Mouse (Mus musculus) cerebral cortex, adult 2 months (tissue): ENCODE data around the gene Gm340.

Experiments
- WGBS: fragments of 180-500 bp; shearing (Covaris S2); methylation state at CpG from one replicate; pipeline ENCODE4 v1.1.7; 2018; 5-methylcytosine and 5-hydroxymethylcytosine counted together

The Gm340 gene

DNA sequence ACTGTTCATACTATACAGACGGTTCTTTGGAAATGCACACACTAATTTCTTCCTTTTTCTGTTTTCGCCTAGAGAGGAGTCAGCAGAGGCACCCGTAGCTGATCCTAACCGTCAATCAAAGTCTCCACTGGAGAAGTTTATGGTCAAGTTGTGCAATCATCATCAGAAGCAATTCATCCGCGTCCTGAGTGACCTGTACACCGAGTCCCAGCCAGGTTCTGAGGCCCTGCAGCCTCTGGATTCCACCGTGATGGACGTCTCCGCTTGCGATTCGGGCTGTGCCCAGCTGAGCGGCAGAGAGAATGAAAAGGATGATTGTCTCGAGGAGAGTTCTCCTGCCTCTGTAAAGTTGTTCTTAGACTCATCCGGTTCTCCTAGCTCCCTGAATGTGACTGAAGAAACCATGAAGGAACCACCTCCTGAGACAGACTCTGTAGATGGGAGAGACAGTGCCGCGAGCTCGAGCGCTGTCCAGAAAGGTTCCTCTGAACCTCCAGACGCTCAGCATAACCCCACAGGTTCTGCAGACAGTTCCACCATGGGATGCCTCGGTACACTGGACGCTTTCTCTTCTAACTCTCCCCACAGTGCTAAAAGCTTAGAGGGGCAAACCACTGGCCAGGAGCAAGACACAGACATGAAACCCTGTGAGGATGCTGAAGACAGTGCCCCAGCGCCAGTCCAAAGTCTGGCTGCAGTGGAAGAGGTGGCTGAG is at the start of gene Gm340:
TSS of gene Gm340 (plus strand) at position 665 of the 715 bp plus-strand sequence.
- 94% methylated on average over 23 of the region's 23 CpGs for WGBS

DNA sequence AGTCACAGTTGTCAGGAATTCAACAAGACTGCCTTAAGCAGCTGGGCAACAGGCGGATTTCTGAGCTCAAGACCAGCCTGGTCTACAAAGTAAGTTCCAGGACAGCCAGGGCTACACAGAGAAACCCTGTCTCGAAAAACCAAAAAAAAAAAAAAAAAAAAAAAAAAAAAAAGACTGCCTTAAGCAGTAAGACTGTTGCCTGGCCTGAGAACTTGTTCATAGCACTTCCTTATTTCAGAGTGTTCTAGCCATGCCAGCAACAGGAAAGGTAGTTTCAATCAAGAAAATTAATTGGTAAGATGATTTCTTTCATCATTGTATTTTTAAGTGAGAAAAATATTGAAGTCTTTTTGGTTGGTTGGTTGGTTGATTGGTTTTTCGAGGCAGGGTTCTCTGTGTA is 48.1 kb upstream of the Gm340 start:
- 88% methylated on average over 3 of the region's 3 CpGs for WGBS

DNA sequence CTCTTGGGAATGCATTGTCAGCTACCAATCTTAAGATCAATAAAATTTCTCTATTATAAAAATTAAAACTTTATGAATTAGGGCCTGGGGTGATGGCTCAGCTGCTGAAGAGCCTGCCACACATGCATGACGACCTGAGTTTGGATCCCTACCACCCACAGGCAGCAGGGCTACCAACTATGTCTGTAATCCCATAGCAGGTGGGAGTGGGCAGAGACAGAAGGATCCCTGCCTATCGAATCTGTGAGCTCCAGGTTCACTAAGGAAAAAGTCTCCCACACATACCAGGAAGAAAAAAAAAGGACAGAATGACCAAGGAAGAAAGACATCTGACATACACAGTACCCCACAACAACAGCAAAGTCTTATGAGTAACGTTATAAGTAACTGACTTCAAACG is 25.2 kb upstream of the Gm340 start:
- WGBS = 62% methylated on average over 4 of the region's 4 CpGs

DNA sequence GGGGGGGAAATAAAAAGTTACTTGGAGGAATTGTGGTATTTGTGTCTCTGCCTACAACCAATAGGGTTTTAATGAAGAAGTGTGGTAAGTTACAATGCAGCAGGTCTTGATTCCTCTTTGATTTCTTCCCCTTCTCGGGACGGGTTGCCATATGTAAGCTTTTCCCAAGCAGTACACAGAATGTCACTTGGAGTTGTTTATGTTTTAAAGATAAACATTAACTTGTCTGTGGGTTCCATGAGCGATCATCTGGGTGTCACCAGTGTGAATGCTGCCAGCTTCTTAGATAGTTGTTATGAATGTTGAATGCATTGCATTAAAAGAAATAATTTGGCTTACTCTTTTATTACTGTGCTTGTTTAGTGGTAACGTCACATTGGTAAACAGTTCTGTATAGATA is 24.7 kb upstream of the Gm340 start:
- WGBS = 69% methylated on average over 4 of the region's 4 CpGs

DNA sequence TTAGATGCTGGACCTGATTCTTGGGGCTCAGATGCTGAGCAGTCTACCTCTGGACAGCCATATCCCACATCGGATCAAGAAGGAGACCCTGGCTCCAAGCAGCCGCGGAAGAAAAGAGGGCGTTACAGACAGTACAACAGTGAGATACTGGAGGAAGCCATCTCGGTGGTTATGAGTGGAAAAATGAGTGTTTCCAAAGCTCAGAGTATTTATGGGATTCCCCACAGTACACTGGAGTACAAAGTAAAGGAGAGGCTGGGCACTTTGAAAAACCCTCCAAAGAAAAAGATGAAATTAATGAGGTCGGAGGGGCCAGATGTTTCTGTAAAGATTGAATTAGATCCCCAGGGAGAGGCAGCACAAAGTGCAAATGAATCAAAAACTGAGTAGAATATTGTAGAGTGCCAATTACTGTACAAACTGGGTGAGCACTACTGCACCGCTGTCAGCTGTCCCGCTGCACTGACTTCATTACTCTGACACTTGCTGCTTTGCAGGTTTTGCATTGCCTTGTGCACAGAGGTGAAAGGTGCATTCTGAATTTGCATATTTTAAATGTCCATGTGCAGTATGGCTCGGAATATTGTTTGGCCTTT is 23.2 kb upstream of the Gm340 start:
- 85% methylated on average over 9 of the region's 9 CpGs for WGBS

DNA sequence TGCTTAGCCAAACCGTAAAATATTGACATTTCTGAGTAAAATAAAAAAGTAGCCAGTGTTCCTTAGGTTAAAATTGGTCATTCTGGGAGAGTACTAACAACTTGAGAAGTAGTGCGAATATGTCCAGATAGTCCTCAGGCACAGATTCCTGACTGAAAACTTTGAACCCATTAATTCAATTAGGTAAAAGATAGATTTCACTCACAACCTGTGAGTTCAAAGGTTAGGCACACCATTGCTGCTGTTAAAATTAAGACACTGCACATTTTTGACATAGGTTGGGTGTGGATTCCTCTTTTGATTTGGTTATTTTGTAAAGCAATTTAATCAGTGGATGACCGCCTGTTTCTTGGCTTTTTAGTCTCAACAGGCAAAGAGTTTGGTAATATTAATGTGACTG is 21.3 kb upstream of the Gm340 start:
- 96% methylated on average over 3 of the region's 3 CpGs for WGBS

DNA sequence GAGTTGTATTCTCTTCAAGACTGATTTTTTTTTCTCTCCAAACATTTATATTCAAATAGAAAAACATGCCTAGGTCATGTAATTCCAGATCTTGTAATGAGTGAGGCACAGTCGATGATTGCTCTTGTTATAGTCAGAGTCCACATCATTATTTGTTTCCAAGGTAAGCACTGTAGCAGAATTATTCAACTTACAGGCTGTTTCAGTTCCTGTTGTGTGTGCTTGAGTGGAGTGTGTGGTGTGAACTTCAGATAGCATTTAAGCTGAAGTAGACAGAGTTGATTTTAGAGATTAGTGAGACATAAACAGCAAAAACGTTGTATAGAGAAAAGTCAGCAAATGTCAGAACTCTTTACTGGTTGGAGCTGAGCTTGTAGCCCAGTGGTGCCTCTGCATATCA is 13.4 kb upstream of the Gm340 start:
- whole genome bisulfite sequencing = 63% methylated on average over 2 of the region's 2 CpGs

DNA sequence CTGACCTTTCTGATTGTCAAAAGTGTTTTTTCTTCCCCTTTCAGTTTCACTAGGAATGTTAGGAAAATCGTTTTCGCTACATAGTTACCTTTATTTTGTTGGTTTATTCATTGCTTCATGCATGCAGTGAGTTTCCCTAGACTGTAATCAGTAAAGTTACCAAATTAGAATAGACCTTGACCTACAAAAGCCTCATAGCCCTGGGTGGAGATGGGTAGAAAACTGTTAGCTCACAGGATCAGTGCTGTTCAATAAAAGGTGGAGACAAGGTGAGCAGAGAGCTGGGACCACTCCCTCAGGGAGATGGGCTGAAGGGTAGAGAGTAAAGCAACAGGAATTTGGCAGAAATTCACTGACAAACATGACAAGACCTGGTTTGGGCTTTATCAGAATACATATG is 8.5 kb upstream of the Gm340 start:
- 87% methylated on average over 2 of the region's 2 CpGs for WGBS

DNA sequence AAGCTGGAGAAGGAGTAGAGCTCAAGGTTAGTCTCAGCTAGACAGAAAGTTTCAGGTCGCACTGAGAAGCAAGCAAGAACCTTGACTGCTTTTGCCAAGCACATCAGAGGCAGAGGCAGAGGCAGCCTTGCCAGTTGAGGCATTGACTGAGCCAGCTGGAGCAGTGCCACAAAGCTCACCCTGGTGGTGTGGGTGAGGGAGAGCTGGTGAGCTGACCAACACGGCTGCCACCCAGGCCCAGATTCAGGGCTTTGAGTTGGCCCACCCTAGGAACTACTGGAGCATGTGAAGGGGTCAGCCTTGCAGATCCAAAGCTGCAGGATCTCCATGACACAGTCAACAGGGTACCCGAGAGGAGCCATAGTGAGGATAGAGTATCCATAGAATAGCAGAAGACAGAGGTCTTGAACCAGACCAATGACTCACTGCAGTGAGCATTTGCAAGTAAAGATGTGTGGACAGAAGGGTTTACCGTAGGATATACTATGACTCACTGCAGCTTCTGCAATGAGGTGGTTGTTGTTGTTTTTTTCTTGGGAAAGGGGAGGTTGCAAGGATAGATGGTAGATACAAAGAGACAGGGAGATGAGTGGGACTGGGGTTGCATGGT is 2.8 kb upstream of the Gm340 start:
- 54% methylated on average over 4 of the region's 4 CpGs for WGBS

DNA sequence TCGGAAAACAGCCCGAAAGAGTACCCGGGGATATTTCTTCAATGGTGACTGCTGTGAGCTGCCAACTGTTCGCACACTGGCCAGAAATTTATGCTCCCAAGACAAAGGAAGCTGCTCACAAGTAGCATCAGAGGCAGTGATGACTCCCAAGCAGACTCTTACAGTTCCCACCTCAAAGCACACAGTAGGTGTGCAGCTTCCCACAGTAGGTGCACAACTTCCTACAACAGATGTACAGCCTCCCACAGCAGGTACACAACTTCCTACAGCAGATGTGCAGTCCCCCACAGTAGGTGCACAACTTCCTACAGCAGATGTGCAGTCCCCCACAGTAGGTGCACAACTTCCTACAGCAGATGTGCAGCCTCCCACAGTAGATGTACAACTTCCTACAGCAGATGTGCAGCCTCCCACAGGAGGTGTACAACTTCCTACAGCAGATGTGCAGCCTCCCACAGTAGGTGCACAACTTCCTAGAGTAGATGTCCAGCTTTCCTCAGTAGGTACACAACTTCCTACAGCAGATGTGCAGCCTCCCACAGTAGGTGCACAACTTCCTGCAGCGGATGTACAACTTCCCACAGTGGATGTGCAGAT is 846 bp downstream of the Gm340 start:
- WGBS = 95% methylated on average over 5 of the region's 5 CpGs

DNA sequence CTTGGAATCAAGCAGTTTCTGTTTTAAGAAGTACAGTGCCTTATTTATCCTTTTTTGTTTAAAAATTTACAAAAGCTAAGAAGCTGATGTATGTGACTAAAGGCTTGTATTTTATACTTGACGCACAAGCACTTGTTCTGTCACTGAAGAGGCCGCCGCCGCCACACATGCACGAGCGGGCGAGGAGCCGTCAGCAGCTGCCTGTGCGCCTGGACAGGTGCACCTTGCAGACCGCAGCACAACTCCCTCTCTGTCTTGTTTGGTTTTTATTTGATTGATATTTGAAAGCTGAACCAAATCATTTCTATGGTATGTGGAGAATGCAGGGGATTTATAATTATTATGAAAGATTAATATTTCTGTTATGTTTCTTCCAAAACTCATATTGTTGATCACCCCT is 4.6 kb downstream of the Gm340 start:
- 88% methylated on average over 10 of the region's 10 CpGs for WGBS

DNA sequence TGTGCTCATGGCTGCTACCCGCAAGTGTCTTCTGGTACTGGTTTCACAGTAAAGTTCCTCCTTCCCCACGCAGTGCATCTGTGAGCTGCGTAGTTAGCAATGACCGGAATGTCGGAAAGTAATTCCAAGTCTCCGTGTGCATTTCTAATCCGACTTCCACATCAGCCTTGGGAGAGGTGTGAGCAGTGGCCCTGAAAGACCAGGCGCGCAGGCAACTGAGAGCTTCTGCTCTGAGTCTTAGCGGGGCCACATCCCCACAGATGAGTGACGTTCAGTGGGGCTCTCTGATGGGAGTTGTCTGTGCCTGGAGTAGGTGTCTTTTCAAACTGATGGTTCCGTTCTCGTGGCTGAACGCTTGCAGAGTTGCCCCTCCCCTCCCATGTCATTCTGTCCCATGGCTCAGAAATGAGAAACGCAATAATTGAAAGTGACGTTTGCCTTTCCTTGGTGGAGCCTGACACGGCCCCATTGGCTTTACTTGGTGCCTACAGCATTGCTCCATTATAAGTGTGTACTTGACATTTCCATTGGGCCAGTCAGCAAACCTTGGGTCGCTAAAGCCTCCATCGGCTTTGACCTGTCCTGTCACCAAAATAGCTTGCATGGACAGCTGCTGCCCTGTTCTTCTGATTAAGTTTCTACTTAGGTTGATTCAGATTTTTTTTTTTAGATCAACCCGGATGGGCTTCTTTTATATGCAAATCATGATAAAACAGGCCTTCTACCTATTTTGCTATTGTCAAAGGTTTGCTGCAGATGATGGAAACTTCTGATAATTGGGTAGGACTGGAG is 5.5 kb downstream of the Gm340 start:
- 97% methylated on average over 20 of the region's 20 CpGs for whole genome bisulfite sequencing

DNA sequence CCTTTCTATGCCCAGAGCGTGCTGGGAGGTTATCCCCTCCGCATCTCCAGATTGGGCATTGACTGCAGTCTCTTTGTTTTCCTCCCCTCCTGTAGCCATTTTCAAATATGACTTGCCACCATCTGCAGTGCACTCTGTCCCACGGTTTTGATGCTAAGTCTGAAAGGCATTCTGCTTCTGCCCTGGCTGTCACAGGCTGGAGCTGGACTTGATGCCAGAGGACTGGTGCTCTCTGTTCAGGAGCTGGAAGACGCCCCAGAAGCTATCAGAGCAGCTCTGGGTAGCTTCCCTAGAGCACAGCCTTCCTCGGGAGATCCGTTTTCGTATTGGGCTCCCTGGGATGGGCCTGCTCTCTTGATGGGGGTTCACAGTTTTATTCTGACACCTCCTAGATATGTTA is 6.9 kb downstream of the Gm340 start:
- 62% methylated on average over 7 of the region's 7 CpGs for WGBS

DNA sequence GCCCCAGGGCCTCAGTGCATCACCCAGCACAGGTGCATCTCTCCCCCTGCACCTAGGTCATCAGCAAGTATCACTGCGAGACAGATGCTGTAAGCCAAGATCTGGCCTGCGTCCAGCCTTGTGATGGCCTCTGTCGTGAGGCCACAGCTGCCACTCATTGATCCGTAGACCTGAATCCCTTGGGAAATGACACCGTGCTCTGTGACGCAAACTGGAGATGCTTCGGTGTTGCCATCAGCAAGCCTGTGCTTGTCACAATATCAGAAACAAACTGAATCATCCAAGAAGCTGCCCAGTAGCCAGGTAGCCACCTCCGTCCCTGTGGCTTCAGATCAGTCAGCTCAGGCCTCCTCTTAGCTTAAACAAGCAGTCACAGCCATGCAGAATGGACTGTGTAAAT is 7.5 kb downstream of the Gm340 start:
- WGBS = 95% methylated on average over 8 of the region's 8 CpGs

DNA sequence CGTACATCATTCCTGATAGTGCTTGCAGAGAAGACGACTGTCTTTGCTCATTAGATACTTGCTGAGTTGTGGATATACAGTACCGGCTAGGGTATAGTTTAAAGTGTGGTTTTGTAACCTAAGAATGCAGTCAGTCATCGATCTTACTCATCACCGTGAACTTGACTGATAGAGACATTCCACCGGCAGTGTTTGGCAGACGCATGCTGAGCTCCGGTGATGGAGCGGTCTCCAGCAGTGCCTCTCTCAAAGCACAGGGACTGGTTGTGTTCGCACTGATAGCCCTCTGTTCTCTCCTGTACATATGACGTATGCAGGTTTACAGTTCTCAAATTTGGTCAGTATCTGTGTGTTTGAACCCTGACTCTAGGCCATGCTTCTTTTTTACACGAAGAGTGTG is 9.6 kb downstream of the Gm340 start:
- 84% methylated on average over 12 of the region's 12 CpGs for WGBS

DNA sequence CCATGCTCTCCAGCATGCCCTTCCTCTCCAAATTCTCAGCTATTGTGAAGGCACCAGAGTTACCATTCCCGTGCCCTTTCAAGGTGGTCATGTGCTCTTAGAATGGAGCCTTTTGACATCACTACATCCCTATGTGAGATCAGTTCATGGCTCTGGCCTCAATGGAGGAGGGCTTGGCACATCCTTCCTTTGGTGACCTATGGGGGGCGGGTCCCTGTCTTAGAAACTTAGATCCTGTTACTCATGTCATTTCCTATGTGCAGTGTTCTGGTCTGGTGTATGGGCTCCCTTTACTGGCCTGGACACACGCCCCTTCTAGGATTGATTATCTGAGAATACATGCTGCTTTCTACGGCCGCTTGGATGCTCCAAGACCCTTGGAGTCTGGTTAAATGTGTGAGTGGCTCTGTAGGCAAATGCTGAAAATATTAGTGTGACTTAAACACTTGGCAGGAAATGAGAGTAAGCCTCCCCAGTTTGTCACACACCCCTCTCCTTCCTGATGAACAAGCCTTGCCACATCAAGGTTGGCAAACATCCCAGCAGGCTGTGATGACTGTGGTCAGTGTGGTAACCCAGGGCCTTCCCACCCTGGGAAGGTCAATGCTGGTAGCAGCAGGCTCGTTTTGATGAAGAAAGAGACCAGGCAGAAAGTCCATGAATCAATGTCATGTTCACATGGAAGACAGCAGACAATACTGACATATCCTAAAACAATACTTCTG is 15.2 kb downstream of the Gm340 start:
- WGBS = 76% methylated on average over 6 of the region's 6 CpGs

DNA sequence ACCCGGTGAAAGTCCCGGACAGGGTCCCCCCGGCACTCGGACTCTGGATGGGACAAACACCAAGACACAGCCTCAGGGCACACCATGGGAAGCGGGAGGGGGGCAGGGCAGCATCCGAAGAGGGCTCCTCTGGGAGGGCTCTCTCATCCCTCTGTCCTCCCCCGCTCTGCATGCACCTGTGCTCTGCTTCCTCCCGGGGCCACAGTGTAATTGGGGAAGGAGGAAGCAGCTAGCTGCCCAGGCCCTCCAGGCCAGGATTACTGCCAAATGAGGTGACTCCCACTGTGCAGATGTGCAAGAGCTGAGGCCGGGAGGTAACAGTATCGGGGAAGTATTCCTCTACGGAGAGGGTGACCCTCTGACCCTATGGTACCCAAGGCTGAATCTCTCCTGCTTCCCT is 18.5 kb downstream of the Gm340 start:
- 46% methylated on average over 11 of the region's 11 CpGs for WGBS

DNA sequence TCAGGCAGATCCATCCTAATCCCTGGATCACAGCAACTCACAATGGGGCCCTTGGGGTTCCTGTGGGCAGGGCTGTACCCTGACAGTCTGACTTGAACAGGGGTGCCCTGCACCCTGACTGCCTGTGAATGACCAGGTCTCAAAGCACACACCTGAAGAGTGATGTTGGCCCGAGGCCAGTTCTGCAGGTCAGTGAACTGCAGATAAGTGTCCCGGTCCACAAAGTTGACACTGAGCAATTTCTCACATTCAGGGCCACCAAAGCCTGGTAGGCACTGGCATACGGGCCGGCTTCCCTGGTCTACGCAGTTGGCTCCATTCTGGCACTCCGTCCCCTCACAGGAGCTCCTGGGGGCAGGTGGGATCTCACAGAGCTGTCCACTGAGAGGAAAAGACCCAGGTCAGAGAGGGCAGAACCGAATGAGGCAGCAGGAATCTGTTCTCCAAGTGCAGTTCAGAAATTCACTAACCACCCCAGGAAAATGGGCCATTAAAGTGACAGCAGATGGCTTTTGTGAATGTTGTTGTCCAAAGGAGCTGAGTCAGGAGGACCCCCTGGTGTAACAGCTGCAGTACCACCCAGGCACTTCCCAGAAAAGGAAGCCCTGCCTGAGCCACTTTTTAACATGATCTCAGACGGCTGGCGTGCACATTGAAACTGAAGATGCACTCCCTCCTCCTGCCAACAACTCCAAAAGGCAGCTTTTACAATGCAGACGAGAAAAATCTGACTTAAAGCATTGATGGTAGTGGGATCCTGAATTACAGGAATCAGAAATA is 24.2 kb downstream of the Gm340 start:
- WGBS = 68% methylated on average over 10 of the region's 10 CpGs

DNA sequence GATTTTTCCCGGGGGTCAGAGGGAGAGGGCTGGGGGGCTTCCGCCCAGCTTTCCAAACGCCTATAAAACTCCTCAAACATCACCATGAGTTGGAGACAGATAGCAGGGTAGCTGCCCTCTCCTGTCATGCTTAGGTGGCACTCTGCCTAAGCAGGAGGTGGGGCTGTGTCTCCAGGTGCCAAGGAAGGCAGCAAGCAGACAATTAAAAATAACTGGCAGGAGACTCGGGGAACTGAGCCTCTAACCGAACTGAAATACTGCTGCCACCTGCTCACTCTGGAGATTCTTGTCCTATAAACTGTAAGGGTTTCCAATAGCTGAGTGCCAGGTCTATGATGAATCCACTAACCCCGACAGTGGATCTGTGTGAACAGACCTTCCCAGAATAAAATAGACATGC is 29.5 kb downstream of the Gm340 start:
- 58% methylated on average over 6 of the region's 6 CpGs for WGBS

DNA sequence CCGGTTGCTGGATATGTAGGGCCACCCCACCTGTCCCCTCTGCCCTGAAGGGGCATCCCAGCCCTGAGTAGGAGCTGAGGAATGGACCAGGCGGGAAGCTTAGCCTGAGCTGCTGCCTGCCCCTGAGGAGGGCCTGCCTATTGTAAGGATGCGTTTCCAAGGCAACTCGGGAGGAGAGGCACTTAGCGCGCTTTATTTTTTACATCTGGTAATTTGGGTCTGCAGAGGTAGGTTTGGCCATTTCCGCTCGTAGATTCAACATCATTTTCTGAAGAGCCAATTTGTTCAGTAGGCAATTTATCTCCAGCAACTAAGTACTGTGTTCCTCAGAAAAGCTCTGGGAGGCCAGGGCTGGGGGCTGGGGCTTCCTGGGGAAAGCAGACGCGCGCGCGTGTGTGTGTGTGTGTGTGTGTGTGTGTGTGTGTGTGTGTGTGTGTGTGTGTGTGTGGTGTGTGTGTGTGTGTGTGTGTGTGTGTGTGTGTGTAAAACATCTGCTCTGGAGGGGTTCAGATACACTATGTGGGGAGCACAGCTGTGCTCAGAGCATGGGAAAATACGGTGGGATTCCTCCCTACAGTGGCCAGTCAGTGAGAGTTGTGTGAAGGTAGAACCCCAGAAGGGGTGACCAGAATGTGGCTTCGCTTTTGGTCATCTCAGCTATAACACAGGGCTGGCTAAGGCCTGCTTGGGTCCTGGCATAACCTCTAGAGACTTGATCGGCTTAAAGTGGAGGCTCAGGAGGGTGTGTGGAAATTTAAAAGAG is 31.3 kb downstream of the Gm340 start:
- WGBS = 44% methylated on average over 16 of the region's 16 CpGs
